ENCODE assay signal across 23 mouse cellular contexts in the genomic region with DNA sequence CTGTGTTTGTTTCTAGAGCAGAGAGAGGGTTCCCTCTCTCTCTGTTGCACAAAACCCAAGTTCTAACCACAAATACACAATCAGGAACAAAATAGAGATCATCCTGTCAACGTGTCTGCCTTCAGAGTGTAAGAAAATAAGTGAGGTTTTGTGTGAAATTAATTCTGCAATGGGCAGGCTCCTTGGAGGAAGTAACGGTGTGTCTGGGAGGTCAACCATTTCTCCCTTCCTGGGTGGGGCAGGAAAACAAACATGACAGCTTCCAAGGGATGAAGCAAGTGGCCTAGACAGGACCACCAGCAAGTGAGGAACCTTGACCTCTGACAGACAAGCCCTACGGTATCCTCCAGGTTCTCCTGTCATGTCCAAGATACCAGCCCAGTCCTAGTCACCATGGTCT. TPM values are rescaled to one million over a fixed set of nuclear protein-coding genes. Genes with fewer than 3 reads are reported as not detected.
DNase-seq lines count a peak whose midpoint lies in the region; ATAC-seq and TF ChIP-seq lines count a peak whose summit lies in the region.
"Had no signal": no experiment of that assay in that cellular context is flagged by ENCODE, and none has a peak within 500 bp of the region (broad histone marks: within the 10 kb centered on the region; RNA-seq: fewer than 3 reads in every experiment).

No protein-coding gene starts in this region.

- WGBS in heart, embryonic 10.5 days: 78% methylated on average over 3 of the region's 3 CpGs
- 36% methylated on average over 3 of the region's 3 CpGs for WGBS in spleen, adult 2 months
- WGBS in midbrain, postnatal 0 days: 75% methylated on average over 3 of the region's 3 CpGs

- H3K9me3 ChIP-seq in heart, embryonic 10.5 days: no peaks in the 10 kb centered on the region
- no peaks in the 10 kb centered on the region for H3K9me3 ChIP-seq in midbrain, postnatal 0 days (ENCODE audit: low read length)
- H3K9me3 ChIP-seq: embryonic facial prominence, embryonic 12.5 days had no signal

- no peak overlapping the region for H3K27ac ChIP-seq in heart, embryonic 10.5 days
- H3K27ac ChIP-seq in spleen, adult 2 months (ENCODE audit: insufficient read depth, low read length): peak overlapping the region; percentile 46
- no peak overlapping the region for H3K27ac ChIP-seq in midbrain, postnatal 0 days (ENCODE audit: low read depth, low read length)
- H3K27ac ChIP-seq: embryonic facial prominence, embryonic 12.5 days; forebrain, embryonic 13.5 days; hindbrain, embryonic 12.5 days had no signal

- ATAC-seq in granulocyte monocyte progenitor cell, adult 5-6 weeks (replicated peaks; ENCODE audit: poor library complexity, severe bottlenecking): peak; percentile 56
- no peak for ATAC-seq in midbrain, postnatal 0 days (ENCODE audit: low FRiP score)
- ATAC-seq: activated CD4-positive, CD25-positive, alpha-beta regulatory T cell, adult 4 months; forebrain, embryonic 13.5 days; forebrain, postnatal 0 days; hindbrain, embryonic 16.5 days; inflammation-experienced regulatory T-cells, adult 6 months; Patski had no signal

- H3K27me3 ChIP-seq in heart, embryonic 10.5 days (ENCODE audit: insufficient read depth, poor library complexity, severe bottlenecking): no peaks in the 10 kb centered on the region
- no peaks in the 10 kb centered on the region for H3K27me3 ChIP-seq in spleen, adult 2 months (ENCODE audit: control insufficient read depth, insufficient read depth, low read length)
- no peaks in the 10 kb centered on the region for H3K27me3 ChIP-seq in splenic B cell, adult 2 months (ENCODE audit: control insufficient read depth, insufficient read depth, low read length, poor library complexity, severe bottlenecking)
- H3K27me3 ChIP-seq in midbrain, postnatal 0 days (ENCODE audit: insufficient read depth, low read length): no peaks in the 10 kb centered on the region
- H3K27me3 ChIP-seq: CH12.LX; embryonic facial prominence, embryonic 12.5 days; hindbrain, embryonic 12.5 days; Patski had no signal

- no peak for TF ChIP-seq CTCF in spleen, adult 2 months (IDR thresholded peaks at IDR 0.05; ENCODE audit: extremely low read depth, insufficient read depth, insufficient read length, insufficient replicate concordance)
- TF ChIP-seq CTCF in midbrain, postnatal 0 days (IDR thresholded peaks at IDR 0.05): no peak

- no peak overlapping the region for H3K4me3 ChIP-seq in heart, embryonic 10.5 days
- H3K4me3 ChIP-seq in spleen, adult 2 months (ENCODE audit: extremely low read depth, insufficient read depth, insufficient read length): no peak overlapping the region
- H3K4me3 ChIP-seq in midbrain, postnatal 0 days (ENCODE audit: low read depth, low read length): no peak overlapping the region
- H3K4me3 ChIP-seq: embryonic facial prominence, embryonic 12.5 days; forebrain, embryonic 13.5 days; hindbrain, embryonic 12.5 days had no signal

- no peaks in the 10 kb centered on the region for H3K36me3 ChIP-seq in heart, embryonic 10.5 days
- H3K36me3 ChIP-seq in spleen, adult 2 months (ENCODE audit: control insufficient read depth, insufficient read depth, low read length): no peaks in the 10 kb centered on the region
- H3K36me3 ChIP-seq in splenic B cell, adult 2 months (ENCODE audit: control insufficient read depth, insufficient read depth, low read length, poor library complexity, severe bottlenecking): no peaks in the 10 kb centered on the region
- H3K36me3 ChIP-seq in midbrain, postnatal 0 days (ENCODE audit: insufficient read depth, low read length): no peaks in the 10 kb centered on the region
- H3K36me3 ChIP-seq: embryonic facial prominence, embryonic 12.5 days; hindbrain, embryonic 12.5 days had no signal

- no peak overlapping the region for H3K4me2 ChIP-seq in midbrain, postnatal 0 days (ENCODE audit: low read depth, low read length, poor library complexity, severe bottlenecking)
- H3K4me2 ChIP-seq: embryonic facial prominence, embryonic 12.5 days; forebrain, embryonic 13.5 days; heart, embryonic 11.5 days; hindbrain, embryonic 12.5 days had no signal

- DNase-seq in heart, embryonic 10.5 days (ENCODE audit: low spot score): peak; percentile 59
- no peak for DNase-seq in heart, adult 9 months (ENCODE audit: low spot score in 2 of 2)
- no peak for DNase-seq in spleen, adult 2 months (ENCODE audit: low read depth in 1 of 2, low spot score in 2 of 2)
- DNase-seq in spleen, adult 18-20 months: no peak
- peak; percentile 13 for DNase-seq in splenic B cell, adult 2 months (ENCODE audit: low read depth, low spot score)
- no peak for DNase-seq in kidney, postnatal 10 days
- no peak for DNase-seq in midbrain, postnatal 0 days (ENCODE audit: low spot score)
- DNase-seq: adrenal gland, postnatal 14 days; cerebellum, adult 8-10 months; cerebellum, postnatal 14 days; forebrain, postnatal 0 days; gastrocnemius, postnatal 14 days; heart, postnatal 4 days had no signal

- no peak overlapping the region for H3K9ac ChIP-seq in midbrain, postnatal 0 days (replicated peaks; ENCODE audit: low read length, poor library complexity, severe bottlenecking)
- H3K9ac ChIP-seq: embryonic facial prominence, embryonic 12.5 days; forebrain, embryonic 13.5 days; forebrain, postnatal 0 days; hindbrain, embryonic 12.5 days had no signal

- TF ChIP-seq POLR2A in spleen, adult 2 months (IDR thresholded peaks at IDR 0.05; ENCODE audit: low read depth, low read length): no peak

- peaks cover 42% of the 10 kb centered on the region for H3K4me1 ChIP-seq in heart, embryonic 10.5 days
- peaks cover 14% of the 10 kb centered on the region; the same call in 1 of the 2 replicates for H3K4me1 ChIP-seq in spleen, adult 2 months (ENCODE audit: control insufficient read depth, insufficient read depth, insufficient read length)
- no peaks in the 10 kb centered on the region for H3K4me1 ChIP-seq in midbrain, postnatal 0 days (ENCODE audit: insufficient read depth, low read length)
- H3K4me1 ChIP-seq: hindbrain, embryonic 12.5 days had no signal

RNA-seq across cellular contexts. Expression of a gene that starts 46.2 kb away (rescaled TPM):
- polyA plus RNA-seq in heart, embryonic 10.5 days (2016; fragmentation: Nextera tagmentation; extraction: Ambion mirVana): 40.8 and 46.6 TPM in 2 replicates
- polyA plus RNA-seq in spleen, adult 2 months (2012; rRNA removed): 6.8 and 6.9 TPM in 2 replicates
- 34.6 and 38.1 TPM in 2 replicates for total RNA-seq in granulocyte monocyte progenitor cell, adult 5-6 weeks (2014; fragmentation: Nextera tagmentation)
- total RNA-seq in granulocyte monocyte progenitor cell, adult 5-6 weeks (2017): 25.3 and 38.7 TPM in 2 replicates
- 25.0 and 27.8 TPM in 2 replicates for total RNA-seq in midbrain, postnatal 0 days (2014; rRNA removed)
- polyA plus RNA-seq in midbrain, postnatal 0 days (2015; fragmentation: Nextera tagmentation; extraction: Ambion mirVana): 24.7 and 27.3 TPM in 2 replicates

Comparison
In these comparisons a context has a peak if more than half of its experiments do, and no peak if none do; other contexts are left out.
1. DNase-seq: peak in heart, embryonic 10.5 days (single experiment) and splenic B cell, adult 2 months (single experiment); none in heart, adult 9 months (0 of 2), spleen, adult 2 months (0 of 2), spleen, adult 18-20 months (0 of 2), kidney, postnatal 10 days (single experiment) and midbrain, postnatal 0 days (single experiment).